Mouse (Mus musculus): Measurements from ENCODE around the gene Hoxc12. TPM values are rescaled to one million over a fixed set of nuclear protein-coding genes. Genes with fewer than 3 reads are reported as not detected.

Gene Hoxc12
- polyA plus RNA-seq, 1 experiment from 2014 or later, result not detected

GRCm38 (mm10) chr15:102967511-102968397 lies 31.2 kb downstream of the Hoxc12 start:
- Histone ChIP-seq H3K36me3 (no peaks in the 10 kb centered on the region), H3K9me3 (no peaks in the 10 kb centered on the region), H3K9ac (no peak overlapping the region), H3K4me2 (no peak overlapping the region), H3K4me3 (replicated peaks) (no peak overlapping the region), H3K4me1 (peaks cover 8% of the 10 kb centered on the region; the same call in 1 of the 2 replicates), H3K27me3 (replicated peaks) (peaks cover 97% of the 10 kb centered on the region), H3K27ac (no peak overlapping the region)
- WGBS, result 2% methylated on average over 34 of the region's 34 CpGs
- no peak for ATAC-seq (ENCODE audit: insufficient read depth, low FRiP score, low read depth)

- ATAC-seq (ENCODE audit: insufficient read depth, low FRiP score, low read depth), result no peak
- no peak overlapping the region for H3K4me2 ChIP-seq
- peaks cover 8% of the 10 kb centered on the region; the same call in 1 of the 2 replicates for H3K4me1 ChIP-seq
- no peak overlapping the region for H3K27ac ChIP-seq
- no peak overlapping the region for H3K4me3 ChIP-seq (replicated peaks)
- H3K9ac ChIP-seq, result no peak overlapping the region
- H3K27me3 ChIP-seq (replicated peaks), result peaks cover 98% of the 10 kb centered on the region
- H3K9me3 ChIP-seq, result no peaks in the 10 kb centered on the region
- H3K36me3 ChIP-seq, result no peaks in the 10 kb centered on the region
- WGBS, result 27% methylated on average over 1 of the region's 1 CpGs
These were observed 32.7 kb downstream of the Hoxc12 start for GRCm38 (mm10) chr15:102969296-102969695.

DNA sequence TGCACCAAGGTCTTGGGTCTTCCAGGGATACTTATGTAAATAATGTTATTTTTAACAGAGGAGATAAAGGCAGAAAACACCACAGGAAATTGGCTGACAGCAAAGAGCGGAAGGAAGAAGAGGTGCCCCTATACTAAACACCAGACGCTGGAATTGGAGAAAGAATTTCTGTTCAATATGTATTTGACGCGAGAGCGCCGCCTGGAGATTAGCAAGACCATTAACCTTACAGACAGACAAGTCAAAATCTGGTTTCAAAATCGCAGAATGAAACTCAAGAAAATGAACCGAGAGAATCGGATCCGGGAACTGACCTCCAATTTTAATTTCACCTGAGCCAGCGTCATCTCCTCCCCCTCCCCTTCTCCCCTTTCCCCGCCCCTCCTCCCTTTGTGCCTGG lies 34.2 kb downstream of the Hoxc12 start:
- H3K27ac ChIP-seq, result no peak overlapping the region
- H3K4me3 ChIP-seq (replicated peaks), result no peak overlapping the region

GRCm38 (mm10) chr15:102972254-102972653 lies 35.7 kb downstream of the Hoxc12 start:
- no peak for ATAC-seq (ENCODE audit: insufficient read depth, low FRiP score, low read depth)
- Histone ChIP-seq H3K4me1 (peaks cover 3% of the 10 kb centered on the region; the same call in 1 of the 2 replicates), H3K27me3 (replicated peaks) (peaks cover 96% of the 10 kb centered on the region), H3K4me3 (replicated peaks) (no peak overlapping the region), H3K36me3 (no peaks in the 10 kb centered on the region), H3K9me3 (no peaks in the 10 kb centered on the region), H3K27ac (no peak overlapping the region), H3K9ac (no peak overlapping the region), H3K4me2 (no peak overlapping the region)
- WGBS, result 1% methylated on average over 21 of the region's 21 CpGs

More for the DNA sequence above, 34.2 kb downstream of the Hoxc12 start:
- WGBS, result 1% methylated on average over 12 of the region's 12 CpGs
- no peaks in the 10 kb centered on the region for H3K36me3 ChIP-seq
- H3K9ac ChIP-seq, result no peak overlapping the region
- no peak overlapping the region for H3K4me2 ChIP-seq
- peaks cover 8% of the 10 kb centered on the region; the same call in 1 of the 2 replicates for H3K4me1 ChIP-seq
- peaks cover 96% of the 10 kb centered on the region for H3K27me3 ChIP-seq (replicated peaks)
- no peak for ATAC-seq (ENCODE audit: insufficient read depth, low FRiP score, low read depth)
- no peaks in the 10 kb centered on the region for H3K9me3 ChIP-seq

DNA sequence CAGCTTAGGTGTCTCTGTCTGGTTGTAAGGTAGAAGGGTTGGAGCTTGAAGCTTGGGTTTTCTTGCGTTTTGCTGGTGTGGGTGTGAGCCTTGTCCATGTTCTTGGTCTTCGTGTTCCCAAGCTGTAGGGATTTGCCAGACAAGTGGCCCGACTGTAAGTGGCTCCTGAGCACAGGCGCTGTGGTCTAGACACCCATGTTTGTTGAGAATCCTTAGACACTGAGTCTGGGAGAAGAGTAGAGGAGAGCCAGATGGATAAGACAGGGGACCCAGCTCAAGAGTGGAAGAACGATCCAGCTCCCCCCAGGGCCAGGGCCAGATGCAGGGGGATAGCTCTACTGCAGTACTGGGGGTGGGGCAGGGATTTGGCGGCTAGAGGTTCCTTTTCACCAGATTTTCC lies 36.2 kb downstream of the Hoxc12 start:
- Histone ChIP-seq H3K36me3 (no peaks in the 10 kb centered on the region), H3K27me3 (replicated peaks) (peaks cover 96% of the 10 kb centered on the region), H3K27ac (no peak overlapping the region), H3K4me1 (peaks cover 6% of the 10 kb centered on the region; the same call in 1 of the 2 replicates), H3K4me3 (replicated peaks) (no peak overlapping the region), H3K9me3 (no peaks in the 10 kb centered on the region), H3K4me2 (no peak overlapping the region), H3K9ac (no peak overlapping the region)
- WGBS, result 3% methylated on average over 6 of the region's 6 CpGs
- no peak for ATAC-seq (ENCODE audit: insufficient read depth, low FRiP score, low read depth)

- no peak overlapping the region for H3K9ac ChIP-seq
- no peak overlapping the region for H3K27ac ChIP-seq
- WGBS, result 9% methylated on average over 7 of the region's 7 CpGs
- no peak overlapping the region for H3K4me2 ChIP-seq
- no peaks in the 10 kb centered on the region for H3K9me3 ChIP-seq
- no peak for ATAC-seq (ENCODE audit: insufficient read depth, low FRiP score, low read depth)
- no peaks in the 10 kb centered on the region for H3K36me3 ChIP-seq
- peaks cover 97% of the 10 kb centered on the region for H3K27me3 ChIP-seq (replicated peaks)
- H3K4me1 ChIP-seq, result peaks cover 6% of the 10 kb centered on the region; the same call in 1 of the 2 replicates
- H3K4me3 ChIP-seq (replicated peaks), result no peak overlapping the region
These were observed 38.5 kb downstream of the Hoxc12 start for GRCm38 (mm10) chr15:102975034-102975433.

GRCm38 (mm10) chr15:102975688-102976111 lies 39.1 kb downstream of the Hoxc12 start:
- H3K4me3 ChIP-seq (replicated peaks), result no peak overlapping the region
- H3K9me3 ChIP-seq, result no peaks in the 10 kb centered on the region
- H3K36me3 ChIP-seq, result no peaks in the 10 kb centered on the region
- H3K27ac ChIP-seq, result no peak overlapping the region
- H3K4me2 ChIP-seq, result no peak overlapping the region
- H3K27me3 ChIP-seq (replicated peaks), result peaks cover 97% of the 10 kb centered on the region
- WGBS, result 3% methylated on average over 21 of the region's 21 CpGs
- H3K9ac ChIP-seq, result no peak overlapping the region
- H3K4me1 ChIP-seq, result peaks cover 6% of the 10 kb centered on the region; the same call in 1 of the 2 replicates
- no peak for ATAC-seq (ENCODE audit: insufficient read depth, low FRiP score, low read depth)

GRCm38 (mm10) chr15:102976171-102976570 lies 39.6 kb downstream of the Hoxc12 start, which contains the start of gene Hoxc9:
Gene Hoxc9 (plus strand): TSS chr15:102976439.
- Histone ChIP-seq H3K27ac (no peak within 1 kb of the TSS), H3K36me3 (no peaks in the 10 kb centered on the region), H3K27me3 (replicated peaks) (peaks cover 97% of the 10 kb centered on the region), H3K4me3 (replicated peaks) (peak within 1 kb of the TSS; percentile 10; the same call in 1 of the 2 replicates), H3K9me3 (no peaks in the 10 kb centered on the region), H3K9ac (no peak within 1 kb of the TSS), H3K4me2 (peak within 1 kb of the TSS; percentile 36), H3K4me1 (peaks cover 6% of the 10 kb centered on the region; the same call in 1 of the 2 replicates)
- 0% methylated on average over 19 of the region's 20 CpGs for WGBS
- no peak for ATAC-seq (ENCODE audit: insufficient read depth, low FRiP score, low read depth)

DNA sequence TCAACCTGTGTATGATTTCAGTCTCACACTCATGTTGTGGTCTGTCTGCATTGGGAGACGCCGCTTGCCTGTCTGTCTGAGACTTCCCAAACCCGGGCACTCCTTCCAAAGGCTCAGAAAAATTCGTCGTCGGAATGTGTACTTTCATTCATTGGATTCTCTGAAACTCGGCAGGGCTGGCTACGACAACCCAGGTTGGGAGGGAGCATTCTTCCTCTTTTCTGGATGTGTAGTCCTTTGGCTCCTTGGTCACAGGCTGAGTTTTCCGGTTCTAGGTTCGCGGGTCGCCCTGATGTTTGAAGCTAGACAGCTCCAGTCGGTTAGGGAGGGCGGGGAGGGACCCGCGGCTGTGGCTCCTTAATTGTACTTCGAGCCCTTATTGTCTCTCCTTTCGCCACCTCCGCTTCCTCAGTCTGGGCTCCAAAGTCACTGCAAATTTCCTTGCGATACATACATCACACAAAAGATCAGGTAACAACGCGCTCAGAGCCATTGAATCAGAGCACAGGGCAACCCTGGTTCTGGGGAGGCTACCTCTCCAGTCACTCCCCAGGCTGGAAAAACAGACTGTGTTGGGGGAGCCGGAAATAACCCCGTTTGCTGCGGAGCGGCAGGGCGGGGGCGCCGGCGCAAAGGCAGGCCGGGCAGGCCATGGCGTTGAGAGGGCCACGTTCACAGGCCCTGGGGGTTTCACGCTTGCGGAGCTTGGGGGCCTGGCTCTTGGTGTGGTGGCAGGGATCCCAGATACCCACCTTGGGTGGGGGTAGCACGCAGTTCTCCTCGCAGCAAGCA lies 40.3 kb downstream of the Hoxc12 start:
- H3K36me3 ChIP-seq, result no peaks in the 10 kb centered on the region
- WGBS, result 2% methylated on average over 37 of the region's 37 CpGs
- peak overlapping the region; percentile 10; the same call in 1 of the 2 replicates for H3K4me3 ChIP-seq (replicated peaks)
- no peak overlapping the region for H3K27ac ChIP-seq
- no peak overlapping the region for H3K9ac ChIP-seq
- peaks cover 97% of the 10 kb centered on the region for H3K27me3 ChIP-seq (replicated peaks)
- H3K4me1 ChIP-seq, result peaks cover 13% of the 10 kb centered on the region
- no peak for ATAC-seq (ENCODE audit: insufficient read depth, low FRiP score, low read depth)
- H3K4me2 ChIP-seq, result peak overlapping the region; percentile 36
- H3K9me3 ChIP-seq, result no peaks in the 10 kb centered on the region

- Histone ChIP-seq H3K4me2 (peak overlapping the region; percentile 36), H3K36me3 (no peaks in the 10 kb centered on the region), H3K4me3 (replicated peaks) (peak overlapping the region; percentile 10; the same call in 1 of the 2 replicates), H3K4me1 (peaks cover 17% of the 10 kb centered on the region), H3K9me3 (no peaks in the 10 kb centered on the region), H3K27ac (no peak overlapping the region), H3K27me3 (replicated peaks) (peaks cover 97% of the 10 kb centered on the region), H3K9ac (no peak overlapping the region)
- 9% methylated on average over 16 of the region's 16 CpGs for WGBS
- ATAC-seq (ENCODE audit: insufficient read depth, low FRiP score, low read depth), result no peak
These were observed 40.9 kb downstream of the Hoxc12 start for GRCm38 (mm10) chr15:102977423-102977974.

DNA sequence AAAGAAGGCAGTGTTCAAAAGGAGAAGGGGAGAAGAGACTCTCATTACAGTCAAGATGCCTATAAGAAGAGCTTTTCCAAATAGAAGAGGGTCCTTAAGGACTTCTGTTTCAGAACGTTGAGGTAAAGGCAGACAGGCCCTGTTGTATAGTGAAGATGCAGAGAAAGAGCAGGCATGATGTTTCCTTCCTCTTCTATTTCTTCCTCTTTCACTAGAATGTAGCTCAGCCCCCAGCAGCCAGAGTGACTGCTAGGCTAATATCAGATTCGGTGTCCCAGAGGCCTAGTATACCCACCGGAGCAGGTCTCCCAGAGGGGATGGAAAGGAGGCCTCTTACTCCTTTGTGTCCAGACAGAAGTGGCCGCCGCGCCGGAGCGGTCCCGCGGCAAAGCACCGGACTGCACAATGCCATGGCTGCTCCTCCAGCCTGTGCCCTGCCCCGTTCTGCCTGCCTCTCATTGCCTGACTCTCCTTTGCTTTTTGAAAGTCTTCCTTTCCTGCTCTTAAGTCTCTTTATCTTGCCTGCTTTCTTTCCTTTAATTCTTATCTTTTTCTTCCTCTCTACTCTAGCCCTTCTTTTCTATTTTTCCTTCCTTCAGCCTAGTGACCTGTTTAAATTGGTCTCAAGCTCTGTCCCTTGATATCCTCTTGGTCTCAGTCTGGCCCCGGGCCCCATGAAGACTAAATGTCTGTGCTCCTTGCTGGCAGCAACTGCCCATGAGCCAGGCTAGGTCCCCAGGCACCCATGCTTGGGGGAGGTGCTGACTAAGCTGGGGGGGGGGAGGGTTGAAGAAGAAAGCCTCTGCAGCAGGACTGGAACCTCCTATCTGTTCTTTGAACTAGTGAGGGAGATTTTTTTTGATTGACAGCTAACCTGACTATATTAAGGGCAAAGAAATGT lies 42.3 kb downstream of the Hoxc12 start:
- no peak overlapping the region for H3K4me2 ChIP-seq
- ATAC-seq (ENCODE audit: insufficient read depth, low FRiP score, low read depth), result no peak
- H3K27ac ChIP-seq, result no peak overlapping the region
- H3K4me3 ChIP-seq (replicated peaks), result no peak overlapping the region
- H3K4me1 ChIP-seq, result peaks cover 17% of the 10 kb centered on the region
- no peak overlapping the region for H3K9ac ChIP-seq
- 10% methylated on average over 13 of the region's 13 CpGs for WGBS
- H3K9me3 ChIP-seq, result no peaks in the 10 kb centered on the region
- H3K27me3 ChIP-seq (replicated peaks), result peaks cover 96% of the 10 kb centered on the region
- no peaks in the 10 kb centered on the region for H3K36me3 ChIP-seq
